Mouse (Mus musculus) left cerebral cortex, postnatal 14 days (tissue): ENCODE results near the gene 1190005I06Rik. TPM values are rescaled to one million over a fixed set of nuclear protein-coding genes. Genes with fewer than 3 reads are reported as not detected.

Experiments
- DNase-seq, 2 experiments: peaks; one replicate each; pipeline ENCODE4 v3.0.0; 2021 to 2022; ENCODE audit warnings: low spot score in 2 of 2, mixed read lengths in 1 of 2
- intact Hi-C: fragments of 180-260 bp; cut with DNase I; formaldehyde crosslinking; loops from one replicate; pipeline ENCODE4 v1.15.1; 2025
- total RNA-seq, 2 experiments: library from RNA; stranded (reverse); gene quantifications; 2 replicates each; pipeline ENCODE4 v1.2.3; 2021

The 1190005I06Rik gene
- total RNA-seq, 2 experiments from 2014 or later: 5.7 to 6.7 TPM

DNA sequence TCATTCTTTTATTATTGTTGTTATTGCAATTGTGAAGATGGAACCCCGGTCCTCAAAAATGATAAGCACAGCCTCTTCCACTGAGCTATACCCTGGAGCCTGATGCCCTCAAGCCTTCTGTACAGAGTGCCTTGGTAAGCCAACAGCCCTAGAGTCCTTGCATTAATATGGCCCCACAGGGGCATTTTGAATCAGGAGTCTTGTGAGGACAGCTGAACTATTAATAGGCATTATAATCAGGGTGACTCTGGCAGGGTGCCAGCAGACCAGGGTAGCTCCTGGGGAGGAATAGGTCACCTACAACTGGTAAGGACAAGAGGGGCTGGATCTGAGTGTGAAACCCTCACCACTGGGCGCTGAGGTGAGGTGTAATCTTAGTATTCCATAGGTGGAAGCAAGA is 57.5 kb downstream of the 1190005I06Rik start:
- intact Hi-C loops: loop anchor here (10.0 kb wide), 1 partner anchor 405 kb away; no protein-coding TSS in a partner anchor
- no peak for DNase-seq

DNA sequence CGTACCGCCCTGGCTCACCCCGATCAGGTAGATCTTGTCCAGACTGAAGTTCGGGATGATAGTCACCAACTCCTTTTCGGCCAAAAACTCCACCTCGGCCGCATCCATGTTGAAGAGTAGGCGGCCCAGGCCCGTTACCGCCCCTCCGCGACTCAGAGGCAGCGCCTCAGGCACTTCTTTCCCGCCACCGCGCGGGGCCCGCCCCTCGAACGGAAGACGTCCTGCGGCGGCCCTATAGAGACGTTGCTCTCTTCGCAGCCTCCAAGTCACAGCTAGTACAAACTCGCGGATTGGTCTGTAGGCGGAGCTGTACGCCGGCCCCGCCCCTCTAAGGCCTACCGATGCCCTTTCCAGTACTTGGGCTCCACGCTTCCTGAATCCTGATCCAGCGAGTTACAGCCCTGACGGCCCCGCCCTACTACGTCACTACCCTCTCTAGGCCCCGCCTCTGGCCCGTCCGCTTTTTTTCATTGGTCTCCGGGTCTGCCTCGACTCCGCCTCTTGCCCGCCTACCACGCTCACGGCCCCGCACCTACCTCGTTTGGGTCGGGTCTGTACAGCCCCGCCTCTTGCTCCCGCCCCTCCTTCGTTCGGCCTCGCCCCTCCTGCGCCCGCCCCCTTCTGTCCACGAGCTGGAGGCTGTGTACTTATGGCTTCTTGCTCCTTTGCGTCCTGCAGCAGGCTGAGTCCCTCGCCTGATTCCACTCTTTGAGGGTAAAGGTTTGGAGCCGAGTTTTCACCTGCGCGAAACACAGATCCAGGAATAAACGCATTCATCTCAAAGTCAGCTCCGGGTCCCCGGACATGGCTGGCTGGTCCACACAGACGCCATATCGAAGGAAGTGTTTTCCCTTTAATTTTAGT is 58.3 kb downstream of the 1190005I06Rik start, which contains the start of gene Gins2:
Gins2 (minus strand) TSS at position 397 of the 864 bp plus-strand sequence.
- intact Hi-C loops: no loop called here
- peak; percentile 99 for DNase-seq

DNA sequence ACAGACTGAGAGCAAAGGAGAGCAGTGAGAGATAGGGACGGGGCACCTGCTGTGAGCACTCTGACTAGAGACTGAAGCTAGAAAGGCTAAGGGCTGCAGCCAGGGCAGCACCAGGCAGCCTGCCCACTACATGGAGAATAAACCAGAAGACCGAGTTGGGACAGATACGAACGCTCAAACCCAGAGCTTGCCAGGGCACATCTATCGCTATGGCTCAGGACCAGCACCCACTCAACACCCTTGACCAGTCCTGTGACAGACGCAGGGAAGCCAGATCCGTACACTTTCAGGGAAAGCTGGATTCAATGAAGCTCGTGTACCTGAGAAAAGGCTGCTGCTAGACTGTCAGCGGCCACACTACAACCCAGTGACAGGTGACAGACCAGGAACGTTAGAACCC is 61.9 kb downstream of the 1190005I06Rik start:
- intact Hi-C loops: no loop called here

DNA sequence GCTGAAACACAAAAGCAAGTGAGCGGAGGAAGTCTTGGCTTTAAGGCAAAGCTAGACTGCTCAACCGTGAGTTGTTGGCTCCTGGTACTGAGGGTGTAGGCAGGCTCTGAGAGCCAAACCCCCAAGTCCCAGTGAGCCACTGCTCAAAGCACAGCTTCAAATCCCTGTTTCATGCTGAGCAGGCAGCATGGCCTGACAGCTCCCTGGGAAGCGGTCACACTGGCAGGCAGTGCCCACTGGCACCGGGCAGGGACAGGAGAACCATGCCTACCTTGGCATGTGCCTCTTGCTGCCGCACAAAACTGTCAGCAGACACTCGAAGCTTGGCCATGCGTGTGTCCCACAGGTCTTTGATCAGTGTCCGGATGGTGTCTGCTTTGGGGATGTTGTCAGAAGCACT is 65.6 kb downstream of the 1190005I06Rik start:
- DNase-seq: no peak
- intact Hi-C loops: no loop called here

More for the DNA sequence above, 61.9 kb downstream of the 1190005I06Rik start:
- no peak for DNase-seq

DNA sequence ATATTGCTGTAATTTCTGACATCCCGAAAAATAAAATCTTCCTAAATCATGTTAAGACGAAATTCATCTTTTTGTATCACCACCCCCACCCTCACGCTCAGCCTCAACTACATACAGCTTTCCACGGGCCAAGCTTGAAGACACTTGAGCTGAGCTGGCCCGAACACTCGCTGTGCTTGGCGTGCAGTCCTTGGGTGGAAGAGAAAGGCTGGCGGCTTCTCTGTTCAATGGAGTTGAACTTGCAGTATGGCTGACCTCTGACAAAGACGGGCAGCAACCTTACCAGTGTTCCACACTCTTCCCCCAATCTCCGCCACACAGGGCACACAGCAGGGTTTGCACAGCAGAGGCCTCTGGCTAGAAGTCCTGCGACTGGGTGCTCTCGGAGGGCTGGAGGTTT is 66.1 kb downstream of the 1190005I06Rik start:
- DNase-seq: no peak
- intact Hi-C loops: no loop called here

DNA sequence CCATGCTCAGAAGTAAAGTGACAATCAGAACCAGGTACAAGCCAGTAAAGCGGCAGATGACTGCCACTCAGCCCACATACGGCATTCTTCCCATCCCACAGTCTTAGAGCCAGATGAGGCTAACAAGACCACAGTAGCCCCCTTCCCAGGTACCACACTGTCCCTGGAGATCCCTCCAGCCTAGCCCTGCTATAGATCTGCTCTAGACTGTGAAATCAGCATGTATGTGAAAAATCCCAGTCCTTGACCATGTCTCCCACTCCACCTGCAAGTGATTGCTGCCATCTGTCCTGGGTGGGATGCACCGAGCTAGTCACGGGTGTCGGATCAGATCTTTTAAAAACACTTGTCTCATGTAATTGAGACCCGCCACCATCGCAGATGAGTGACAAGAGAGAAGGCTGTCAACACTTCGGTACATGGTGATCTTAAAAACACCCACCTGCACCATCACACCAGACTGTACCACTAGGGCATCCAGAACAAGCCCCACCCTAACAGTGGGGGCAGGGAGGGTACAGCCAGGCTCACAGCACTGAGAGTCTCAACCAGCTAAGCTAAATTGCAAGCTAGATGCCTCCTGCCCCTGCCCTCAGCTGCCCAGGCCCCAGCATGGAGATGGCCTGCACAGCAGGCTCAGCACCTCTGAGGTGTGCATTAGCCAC is 67.0 kb downstream of the 1190005I06Rik start:
- intact Hi-C loops: no loop called here
- no peak for DNase-seq

DNA sequence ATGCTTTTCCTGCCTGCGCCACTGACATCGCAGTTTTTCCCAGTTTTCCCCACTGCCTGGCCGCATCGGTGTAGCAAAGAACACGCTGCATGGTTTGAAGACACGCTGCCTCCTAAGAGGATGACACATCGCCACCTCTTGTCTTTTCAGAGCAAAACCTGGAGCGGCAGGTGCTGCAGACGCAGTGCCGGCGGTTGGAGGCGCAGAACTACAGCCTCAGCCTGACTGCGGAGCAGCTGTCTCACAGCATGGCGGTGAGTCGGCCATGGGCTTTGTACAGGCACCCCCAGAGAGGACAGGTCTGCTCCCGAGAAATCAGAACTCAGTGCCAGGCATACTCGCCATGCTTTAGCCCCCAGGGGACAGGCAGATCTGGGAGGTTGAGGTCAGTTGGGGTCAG is 69.6 kb downstream of the 1190005I06Rik start:
- intact Hi-C loops: no loop called here
- no peak for DNase-seq

DNA sequence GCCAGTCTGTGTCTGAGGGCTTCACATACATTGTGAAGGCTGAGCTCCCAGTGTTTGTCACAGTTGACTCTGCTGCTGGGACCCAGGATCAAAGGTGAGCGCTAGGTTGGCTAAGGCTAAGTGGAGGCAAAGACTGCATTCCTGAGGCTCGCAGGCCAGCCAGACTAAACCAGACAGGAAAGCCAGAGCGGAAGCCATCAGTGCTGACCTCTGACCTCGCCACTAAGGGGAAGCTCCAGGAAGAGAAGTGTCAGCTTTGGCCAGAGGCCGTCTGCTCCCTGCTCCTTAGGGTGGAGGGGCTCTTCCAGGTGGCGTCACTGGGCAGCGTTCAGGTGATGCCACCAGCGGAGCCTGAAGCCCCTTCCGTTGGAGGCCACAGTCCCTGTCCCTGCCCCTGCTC is 71.6 kb downstream of the 1190005I06Rik start:
- intact Hi-C loops: no loop called here
- no peak for DNase-seq

DNA sequence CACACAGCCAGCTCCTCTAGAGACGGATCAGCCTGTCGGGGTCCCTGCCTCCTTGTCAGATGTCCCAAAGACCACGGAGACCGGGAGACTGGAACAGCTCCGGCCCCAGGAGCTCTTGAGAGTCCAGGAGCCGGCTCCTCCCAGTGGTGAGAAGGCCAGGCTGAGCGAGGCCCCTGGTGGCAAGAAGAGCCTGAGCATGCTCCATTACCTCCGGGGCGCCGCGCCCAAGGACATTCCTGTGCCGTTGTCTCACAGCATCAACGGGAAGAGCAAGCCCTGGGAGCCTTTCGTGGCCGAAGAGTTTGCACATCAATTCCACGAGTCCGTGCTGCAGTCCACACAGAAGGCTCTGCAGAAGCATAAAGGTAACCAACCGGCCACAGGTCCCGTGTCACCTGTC is 72.5 kb downstream of the 1190005I06Rik start:
- no peak for DNase-seq
- intact Hi-C loops: no loop called here

DNA sequence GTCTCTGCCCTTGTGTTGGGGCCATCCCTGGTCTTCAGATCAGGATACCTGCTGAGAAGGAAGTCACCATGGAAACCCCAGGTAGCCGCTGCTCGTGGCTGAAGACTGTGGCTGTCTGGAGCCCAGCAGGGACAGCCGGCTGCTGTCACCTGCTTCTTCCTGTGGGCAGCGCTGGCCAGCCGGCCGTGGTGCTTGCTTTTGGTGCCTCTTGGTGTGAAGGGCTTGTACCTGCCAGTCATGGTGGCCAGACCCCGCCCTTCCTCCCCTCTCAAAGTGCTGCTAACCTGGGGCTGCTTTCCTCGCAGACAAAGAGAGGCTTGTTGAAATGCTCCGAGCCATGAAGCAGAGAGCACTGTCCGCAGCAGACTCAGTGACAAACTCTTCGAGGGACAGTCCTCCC is 73.6 kb downstream of the 1190005I06Rik start:
- intact Hi-C loops: no loop called here
- no peak for DNase-seq

DNA sequence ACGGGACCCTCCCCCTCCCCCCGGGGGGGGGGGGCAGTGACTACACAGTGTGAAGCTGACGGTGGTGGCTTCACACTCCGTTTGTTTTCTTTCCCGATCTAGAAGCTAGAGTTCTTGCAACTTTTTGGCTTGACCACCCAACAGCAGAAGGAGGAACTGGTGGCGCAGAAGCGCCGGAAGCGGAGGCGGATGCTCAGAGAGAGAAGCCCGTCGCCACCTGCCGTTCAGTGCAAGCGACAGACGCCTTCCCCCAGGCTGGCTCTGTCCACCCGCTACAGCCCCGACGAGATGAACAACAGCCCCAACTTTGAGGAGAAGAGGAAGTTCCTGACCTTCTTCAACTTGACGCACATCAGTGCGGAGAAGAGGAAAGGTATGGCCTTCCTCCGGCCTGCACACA is 74.9 kb downstream of the 1190005I06Rik start:
- peak in 1 of 2 experiments; percentile 71 for DNase-seq
- intact Hi-C loops: no loop called here

DNA sequence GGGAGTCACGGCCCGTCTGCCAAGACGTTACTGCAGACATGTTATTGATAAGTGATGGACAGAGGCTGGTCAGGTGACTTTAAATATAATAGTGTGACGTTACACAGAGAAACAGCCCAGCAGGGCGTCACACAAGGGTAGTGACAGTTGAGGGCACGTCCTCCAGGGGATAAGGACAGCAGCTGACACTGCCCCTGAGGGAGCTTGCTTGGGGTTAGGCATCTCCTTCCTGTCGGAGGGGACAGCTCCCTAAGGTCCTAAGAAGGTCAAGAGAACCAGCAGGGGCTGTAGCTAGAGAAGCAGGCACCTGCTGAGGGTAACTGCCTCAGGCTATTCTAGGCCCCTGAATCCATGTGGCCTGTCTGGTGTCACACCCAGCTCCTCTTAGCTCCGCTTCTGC is 75.9 kb downstream of the 1190005I06Rik start:
- no peak for DNase-seq
- intact Hi-C loops: no loop called here

DNA sequence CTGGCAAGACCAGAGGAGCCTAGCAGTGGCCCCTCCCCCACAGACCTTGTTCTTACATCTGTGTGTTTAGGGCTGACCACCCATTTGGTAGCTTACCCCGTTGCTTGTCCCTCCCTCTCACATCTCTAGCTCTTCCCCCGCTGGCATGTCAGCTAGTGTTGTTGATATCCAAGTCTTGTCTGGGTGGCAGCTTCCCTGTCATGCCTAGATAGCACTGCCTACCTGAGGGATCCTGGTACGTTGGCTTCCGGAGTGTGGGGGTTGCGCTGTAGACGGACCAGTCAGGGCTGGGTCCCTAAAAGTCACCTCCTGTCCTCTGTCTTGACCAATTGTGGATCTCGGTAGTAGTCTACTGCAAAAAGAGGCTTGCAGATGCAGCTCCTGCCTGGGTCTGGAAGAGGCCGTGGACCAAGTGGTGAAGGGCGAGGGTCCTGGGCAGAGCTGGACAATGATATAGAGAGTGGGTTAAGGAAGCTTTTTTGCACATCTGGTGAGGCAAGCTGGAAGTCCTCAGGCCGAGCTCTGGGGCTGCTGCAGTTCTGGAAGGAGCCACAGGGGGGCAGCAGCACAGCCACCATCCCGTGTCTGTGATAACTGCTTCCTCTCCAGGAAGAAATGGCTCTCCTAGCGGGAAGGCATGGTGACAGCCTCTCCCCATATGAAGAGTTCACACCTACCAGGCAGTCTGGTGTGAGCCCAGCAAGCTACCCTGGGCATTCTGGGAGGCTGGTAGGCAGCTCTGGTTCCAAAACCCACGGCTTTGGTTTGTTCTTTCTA is 77.3 kb downstream of the 1190005I06Rik start:
- intact Hi-C loops: no loop called here
- peak; percentile 82 to 86 for DNase-seq

DNA sequence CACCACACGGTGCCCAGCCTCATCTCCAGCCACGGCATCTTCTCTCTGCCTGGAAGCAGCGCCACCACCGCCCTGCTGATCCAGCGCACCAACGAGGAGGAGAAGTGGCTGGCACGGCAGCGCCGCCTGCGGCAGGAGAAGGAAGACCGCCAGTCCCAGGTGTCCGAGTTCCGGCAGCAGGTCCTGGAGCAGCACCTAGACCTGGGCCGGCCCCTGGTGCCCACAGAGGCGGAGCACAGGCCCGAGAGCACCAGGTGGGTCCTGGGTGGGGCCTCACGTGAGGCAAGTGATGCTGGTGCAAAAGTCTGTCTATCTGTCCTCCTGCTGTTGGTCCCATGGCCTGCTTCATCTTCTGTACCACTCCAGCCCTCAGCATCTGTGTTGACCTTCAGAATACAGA is 78.3 kb downstream of the 1190005I06Rik start:
- no peak for DNase-seq
- intact Hi-C loops: no loop called here

DNA sequence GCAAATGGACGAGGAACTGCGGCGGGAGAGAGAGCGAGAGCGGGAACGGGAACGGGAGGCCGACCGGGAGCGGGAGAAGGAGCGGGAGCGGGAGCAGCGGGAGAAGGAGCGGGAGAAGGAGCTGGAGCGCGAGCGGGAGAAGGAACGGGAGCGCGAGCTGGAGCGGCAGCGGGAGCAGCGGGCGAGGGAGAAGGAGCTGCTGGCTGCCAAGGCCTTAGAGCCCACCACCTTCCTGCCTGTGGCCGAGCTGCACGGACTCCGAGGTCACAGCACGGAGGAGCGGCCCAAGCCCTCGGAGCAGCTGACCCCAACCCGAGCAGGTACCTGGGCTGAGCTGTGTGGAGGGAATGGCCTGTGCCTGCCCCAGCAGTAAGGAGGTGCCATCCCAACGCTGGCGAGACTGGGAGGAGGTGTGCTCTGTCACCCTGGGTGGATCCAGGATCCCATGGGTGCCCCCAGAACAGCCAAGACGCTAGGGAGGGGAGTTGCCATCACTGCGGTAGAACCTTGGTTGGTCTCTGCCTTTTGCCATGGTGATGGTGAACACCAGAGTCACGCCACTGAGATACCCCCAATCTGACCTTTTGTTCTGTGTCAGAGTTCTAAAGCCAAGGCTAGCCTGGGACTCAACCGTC is 79.2 kb downstream of the 1190005I06Rik start:
- DNase-seq: no peak
- intact Hi-C loops: no loop called here

DNA sequence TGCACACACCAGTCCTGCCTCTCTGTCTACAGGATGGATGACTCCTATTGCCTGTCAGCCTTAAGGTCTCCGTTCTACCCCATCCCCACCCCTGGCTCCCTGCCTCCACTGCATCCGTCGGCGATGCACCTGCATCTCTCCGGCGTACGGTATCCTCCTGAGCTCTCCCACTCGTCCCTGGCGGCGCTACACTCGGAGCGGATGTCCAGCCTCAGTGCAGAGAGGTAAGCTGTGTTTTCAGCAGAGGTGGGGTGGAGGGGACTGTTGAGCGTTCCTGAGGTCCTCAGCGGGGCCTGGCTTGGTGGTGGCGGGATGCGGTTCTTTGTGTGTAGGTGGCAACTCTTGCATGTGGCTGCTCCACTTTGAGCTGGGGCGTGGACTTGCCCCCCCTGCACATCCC is 79.7 kb downstream of the 1190005I06Rik start:
- DNase-seq: no peak
- intact Hi-C loops: no loop called here

DNA sequence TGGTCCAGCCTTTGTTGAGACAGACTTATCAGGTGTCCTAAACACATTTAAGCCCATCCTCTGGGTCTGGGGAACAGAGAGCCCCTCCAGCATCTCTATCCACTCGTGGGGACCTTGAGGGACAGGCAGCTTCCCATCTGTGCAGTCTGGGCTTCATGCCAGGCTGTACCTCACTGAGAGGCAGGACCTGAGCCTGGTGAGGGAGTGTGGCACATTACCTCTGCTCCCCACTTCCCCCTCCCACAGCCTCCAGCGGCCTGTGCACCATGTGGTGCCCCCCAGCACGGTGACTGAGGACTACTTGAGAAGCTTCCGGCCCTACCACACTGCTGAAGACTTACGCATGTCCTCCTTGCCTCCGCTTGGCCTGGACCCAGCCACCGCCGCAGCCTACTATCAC is 80.8 kb downstream of the 1190005I06Rik start:
- DNase-seq: no peak
- intact Hi-C loops: no loop called here

DNA sequence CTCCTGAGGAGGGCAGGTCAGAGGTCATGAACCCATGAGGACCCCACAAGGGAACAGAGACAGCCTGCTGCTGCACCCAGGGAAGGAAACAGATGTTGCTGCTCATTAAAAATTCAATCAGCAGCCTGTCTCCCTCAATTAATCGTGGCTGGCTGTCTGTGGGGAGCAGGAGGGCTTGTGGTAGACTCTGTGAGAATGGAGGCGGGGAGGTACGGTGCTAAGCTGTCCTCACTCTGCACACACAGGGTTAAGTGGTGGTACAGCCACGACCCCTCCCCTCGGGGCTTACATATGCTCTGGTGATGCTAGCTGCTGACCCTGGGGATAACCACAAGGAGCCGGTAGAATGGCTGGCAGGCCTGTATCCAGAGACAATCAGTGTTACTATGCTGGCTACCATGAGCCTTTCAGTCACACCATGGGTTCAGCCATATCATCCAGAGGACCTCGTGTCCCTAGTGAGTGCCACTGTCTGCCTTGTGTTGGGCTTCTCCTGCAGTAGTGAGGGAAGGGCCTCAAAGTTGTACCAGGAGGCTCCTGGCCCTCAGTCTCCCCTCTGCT is 82.2 kb downstream of the 1190005I06Rik start:
- no peak for DNase-seq
- intact Hi-C loops: no loop called here
